Mouse (Mus musculus) embryonic facial prominence, embryonic 11.5 days (tissue): Measurements from ENCODE around the gene Ephb2. TPM values are rescaled to one million over a fixed set of nuclear protein-coding genes. Genes with fewer than 3 reads are reported as not detected.

Experiments
- ATAC-seq: fragments of 200-750 bp; cut with Nextera tagmentation; replicated peaks from 2 replicates; pipeline ENCODE4 v1.8.0; 2017; ENCODE audit warnings: low read depth; ENCODE audit not compliant: insufficient number of reproducible peaks, low FRiP score, low TSS enrichment
- DNase-seq: peaks from one replicate; pipeline ENCODE4 v3.0.0-alpha.2; 2015; ENCODE audit warnings: low spot score
- H3K27ac ChIP-seq: fragments of 300-500 bp; sonication (generic); replicated peaks from 2 replicates; pipeline ENCODE4 v1.5.1; 2014; ENCODE audit warnings: mild to moderate bottlenecking, low read depth, low read length, control low read depth
- H3K27me3 ChIP-seq: fragments of 300-500 bp; sonication (generic); 2 replicates; pipeline ENCODE4 v1.6.1; 2014; ENCODE audit warnings: mild to moderate bottlenecking, low read length, moderate library complexity, mixed read lengths; ENCODE audit not compliant: control insufficient read depth, insufficient read depth
- H3K36me3 ChIP-seq: fragments of 300-500 bp; sonication (generic); replicated peaks from 2 replicates; pipeline ENCODE4 v1.6.1; 2014; ENCODE audit warnings: low read depth, mild to moderate bottlenecking, low read length, moderate library complexity, mixed read lengths; ENCODE audit not compliant: control insufficient read depth, insufficient read depth
- H3K4me1 ChIP-seq: fragments of 300-500 bp; sonication (generic); 2 replicates; pipeline ENCODE4 v1.6.1; 2014; ENCODE audit warnings: low read length, mixed read lengths; ENCODE audit not compliant: control insufficient read depth, insufficient read depth
- H3K4me2 ChIP-seq: fragments of 300-500 bp; sonication (generic); 2 replicates; pipeline ENCODE4 v1.6.1; 2014; ENCODE audit warnings: low read depth, mild to moderate bottlenecking, control low read depth, low read length, moderate library complexity
- H3K4me3 ChIP-seq: fragments of 300-500 bp; sonication (generic); 2 replicates; pipeline ENCODE4 v1.5.1; 2014; ENCODE audit warnings: low read depth, low read length, control low read depth
- H3K9ac ChIP-seq: fragments of 300-500 bp; sonication (generic); replicated peaks from 2 replicates; pipeline ENCODE4 v1.6.1; 2014; ENCODE audit warnings: mild to moderate bottlenecking, control low read depth, low read length
- H3K9me3 ChIP-seq: fragments of 300-500 bp; sonication (generic); replicated peaks from 2 replicates; pipeline ENCODE4 v1.6.1; 2016; ENCODE audit warnings: mild to moderate bottlenecking, low read length, inconsistent platforms, mixed read lengths; ENCODE audit not compliant: control insufficient read depth
- WGBS: fragments of 180-500 bp; shearing (Covaris S2); extraction: QIAGEN DNeasy Blood & Tissue Kit; methylation state at CpG from one replicate; pipeline ENCODE4 v1.1.7; 2014; 5-methylcytosine and 5-hydroxymethylcytosine counted together
- polyA plus RNA-seq: library from polyadenylated mRNA; unstranded; fragments of >200 nt; fragmentation: Nextera tagmentation; extraction: Ambion mirVana; gene quantifications from 2 replicates; pipeline ENCODE4 v1.2.1, GENCODE M21; 2014

The Ephb2 gene
- polyA plus RNA-seq, 1 experiment from 2014 or later, result 11.7 TPM

GRCm38 (mm10) chr4:136731761-136732160, 104.0 kb downstream of the Ephb2 start:
- H3K27me3 ChIP-seq, result no peaks in the 10 kb centered on the region
- no peak overlapping the region for H3K4me2 ChIP-seq
- 51% methylated on average over 5 of the region's 5 CpGs for WGBS
- H3K36me3 ChIP-seq, result no peaks in the 10 kb centered on the region
- peaks cover 11% of the 10 kb centered on the region for H3K4me1 ChIP-seq
- DNase-seq, result no peak
- ATAC-seq, result no peak
- no peak overlapping the region for H3K9ac ChIP-seq
- H3K27ac ChIP-seq, result no peak overlapping the region
- H3K4me3 ChIP-seq, result no peak overlapping the region
- no peaks in the 10 kb centered on the region for H3K9me3 ChIP-seq

DNA sequence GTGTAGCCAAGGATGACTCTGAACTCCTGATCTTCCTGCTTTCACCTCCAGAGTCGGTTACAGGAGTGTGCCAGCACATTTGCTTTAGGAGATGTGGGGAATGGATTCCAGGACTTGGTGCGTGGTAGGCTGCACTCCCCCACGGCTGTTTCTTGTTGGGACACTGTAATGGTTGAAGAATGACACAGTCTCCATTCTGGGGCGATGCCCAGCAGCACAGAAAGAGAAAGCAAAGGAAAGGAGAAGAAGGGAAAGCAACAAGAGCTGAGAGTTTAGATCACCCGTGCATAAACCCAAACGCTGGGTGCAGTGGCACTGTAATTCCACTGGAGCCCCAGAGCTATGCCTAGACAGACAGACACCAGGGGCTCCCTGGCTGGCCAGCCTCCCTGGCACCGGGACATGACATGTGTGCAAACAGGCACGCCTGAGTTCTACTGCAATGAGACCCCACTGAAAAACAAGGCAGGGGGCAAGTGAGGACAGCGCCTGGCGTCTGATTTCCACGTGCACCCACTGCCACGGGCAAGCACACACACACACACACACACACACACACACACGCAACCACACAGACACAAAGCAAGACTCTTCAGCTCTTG, 104.7 kb downstream of the Ephb2 start:
- Histone ChIP-seq H3K9me3 (no peaks in the 10 kb centered on the region), H3K36me3 (no peaks in the 10 kb centered on the region), H3K4me2 (no peak overlapping the region), H3K9ac (no peak overlapping the region; the same call in 1 of the 2 replicates), H3K27me3 (no peaks in the 10 kb centered on the region), H3K4me3 (no peak overlapping the region), H3K4me1 (peaks cover 11% of the 10 kb centered on the region), H3K27ac (no peak overlapping the region)
- ATAC-seq, result no peak
- 73% methylated on average over 13 of the region's 13 CpGs for WGBS
- no peak for DNase-seq

DNA sequence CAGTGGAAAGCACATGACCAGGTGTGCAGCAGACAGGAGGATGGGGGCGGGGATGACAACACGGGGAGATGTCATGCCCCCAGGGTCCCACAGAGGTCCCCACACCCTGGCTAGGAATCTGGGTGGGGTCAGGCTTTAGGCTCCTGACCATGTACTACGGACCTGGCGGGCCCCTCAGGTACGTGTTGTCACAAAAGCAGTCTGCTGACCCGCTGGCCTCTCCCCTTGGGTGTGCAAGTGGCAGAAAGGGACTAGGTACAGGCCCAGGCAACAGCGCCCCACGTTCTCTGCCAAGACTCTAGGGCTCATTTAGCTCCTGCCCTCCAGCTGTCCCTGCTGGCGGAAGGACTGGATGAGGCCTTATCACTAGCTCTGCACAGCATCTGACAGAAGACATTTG, 105.3 kb downstream of the Ephb2 start:
- Histone ChIP-seq H3K9me3 (no peaks in the 10 kb centered on the region), H3K27ac (no peak overlapping the region), H3K9ac (no peak overlapping the region), H3K4me3 (no peak overlapping the region), H3K4me1 (peaks cover 11% of the 10 kb centered on the region), H3K36me3 (no peaks in the 10 kb centered on the region), H3K27me3 (no peaks in the 10 kb centered on the region), H3K4me2 (no peak overlapping the region)
- WGBS, result 80% methylated on average over 9 of the region's 9 CpGs
- DNase-seq (no peak), ATAC-seq (no peak)

DNA sequence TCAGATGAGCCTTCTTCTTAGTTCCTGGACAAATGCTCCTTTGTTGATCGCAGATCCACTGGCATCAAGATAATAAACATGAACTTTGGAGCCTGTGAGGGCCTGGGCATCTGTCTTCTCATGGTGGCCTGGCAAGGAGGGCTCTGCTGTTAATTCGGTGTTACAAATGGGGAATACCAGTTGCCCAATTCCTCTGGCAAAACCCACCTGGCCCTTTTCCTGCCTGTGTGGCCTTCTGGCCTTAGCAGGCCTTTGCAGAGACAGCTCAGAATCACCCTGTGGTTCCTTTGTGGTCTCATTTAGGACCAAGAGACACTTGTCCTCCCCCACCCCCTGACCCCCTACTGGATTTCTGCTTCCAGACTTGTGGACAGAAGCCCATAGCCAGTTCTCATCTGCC, 106.2 kb downstream of the Ephb2 start:
- H3K9ac ChIP-seq, result no peak overlapping the region
- no peaks in the 10 kb centered on the region for H3K27me3 ChIP-seq
- H3K27ac ChIP-seq, result no peak overlapping the region
- no peak overlapping the region for H3K4me2 ChIP-seq
- no peaks in the 10 kb centered on the region for H3K9me3 ChIP-seq
- ATAC-seq (no peak), DNase-seq (no peak)
- peaks cover 11% of the 10 kb centered on the region for H3K4me1 ChIP-seq
- WGBS, result 92% methylated on average over 2 of the region's 2 CpGs
- H3K36me3 ChIP-seq, result no peaks in the 10 kb centered on the region
- H3K4me3 ChIP-seq, result no peak overlapping the region

- WGBS, result 60% methylated on average over 8 of the region's 8 CpGs
- H3K4me3 ChIP-seq, result no peak overlapping the region
- no peaks in the 10 kb centered on the region for H3K4me1 ChIP-seq
- no peak overlapping the region for H3K27ac ChIP-seq
- ATAC-seq (no peak), DNase-seq (no peak)
- no peaks in the 10 kb centered on the region for H3K27me3 ChIP-seq
- no peaks in the 10 kb centered on the region for H3K9me3 ChIP-seq
- no peaks in the 10 kb centered on the region for H3K36me3 ChIP-seq
- no peak overlapping the region for H3K4me2 ChIP-seq
- no peak overlapping the region for H3K9ac ChIP-seq
Measured at GRCm38 (mm10) chr4:136726941-136727340, 108.8 kb downstream of the Ephb2 start.

- WGBS, result 42% methylated on average over 17 of the region's 17 CpGs
- ATAC-seq, result no peak
- Histone ChIP-seq H3K4me1 (no peaks in the 10 kb centered on the region), H3K27me3 (no peaks in the 10 kb centered on the region), H3K36me3 (no peaks in the 10 kb centered on the region), H3K27ac (no peak overlapping the region), H3K4me2 (no peak overlapping the region), H3K9me3 (no peaks in the 10 kb centered on the region), H3K4me3 (no peak overlapping the region), H3K9ac (no peak overlapping the region)
- DNase-seq, result peak; percentile 71
Measured at GRCm38 (mm10) chr4:136724731-136725130, 111.1 kb downstream of the Ephb2 start.

- no peaks in the 10 kb centered on the region for H3K4me1 ChIP-seq
- no peaks in the 10 kb centered on the region for H3K27me3 ChIP-seq
- no peak for ATAC-seq
- H3K9me3 ChIP-seq, result no peaks in the 10 kb centered on the region
- H3K9ac ChIP-seq, result no peak overlapping the region
- no peaks in the 10 kb centered on the region for H3K36me3 ChIP-seq
- 57% methylated on average over 17 of the region's 17 CpGs for WGBS
- no peak overlapping the region for H3K4me2 ChIP-seq
- no peak overlapping the region for H3K27ac ChIP-seq
- H3K4me3 ChIP-seq, result no peak overlapping the region
- no peak for DNase-seq
Measured at GRCm38 (mm10) chr4:136722361-136723082, 113.3 kb downstream of the Ephb2 start.

DNA sequence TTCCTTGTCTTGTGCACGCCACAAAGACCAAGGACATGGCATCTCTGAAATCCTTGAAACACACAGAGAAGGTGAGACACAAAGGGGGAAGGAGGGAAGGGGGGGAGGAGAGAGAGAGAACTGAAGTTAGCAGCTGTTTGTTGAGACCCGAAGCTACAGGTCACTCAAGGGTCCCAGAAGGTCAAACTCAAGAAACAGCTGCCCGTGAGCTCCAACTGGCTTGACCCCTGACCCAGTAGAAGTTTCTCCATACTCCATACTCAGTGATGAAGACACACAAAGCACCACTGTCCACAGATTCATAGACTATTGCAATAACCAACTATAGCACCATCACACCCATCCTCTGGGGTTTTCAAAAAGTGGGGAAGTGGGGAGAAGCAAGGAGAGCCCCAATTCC, 113.9 kb downstream of the Ephb2 start:
- 34% methylated on average over 3 of the region's 3 CpGs for WGBS
- H3K9me3 ChIP-seq, result no peaks in the 10 kb centered on the region
- H3K36me3 ChIP-seq, result no peaks in the 10 kb centered on the region
- DNase-seq, result no peak
- H3K9ac ChIP-seq, result no peak overlapping the region
- no peak overlapping the region for H3K27ac ChIP-seq
- H3K4me2 ChIP-seq, result no peak overlapping the region
- ATAC-seq, result no peak
- no peaks in the 10 kb centered on the region for H3K4me1 ChIP-seq
- H3K4me3 ChIP-seq, result no peak overlapping the region
- no peaks in the 10 kb centered on the region for H3K27me3 ChIP-seq
